Mouse (Mus musculus) hematopoietic stem cell, adult 5-6 weeks (primary cell): ENCODE measurements around the gene Tsg101. TPM values are rescaled to one million over a fixed set of nuclear protein-coding genes. Genes with fewer than 3 reads are reported as not detected.

Source experiments
- ATAC-seq, 2 experiments: fragments of 125-278 bp in 1 of 2; replicated peaks in 1 of 2; 2 replicates each; pipeline ENCODE4 v1.8.0; 2016 to 2017; ENCODE audit warnings: inconsistent platforms in 2 of 2, mild to moderate bottlenecking in 2 of 2, moderate number of reproducible peaks in 2 of 2, low read depth in 1 of 2, moderate TSS enrichment in 1 of 2; ENCODE audit not compliant: low FRiP score in 2 of 2, poor library complexity in 2 of 2, severe bottlenecking in 2 of 2, insufficient read depth in 1 of 2, low TSS enrichment in 1 of 2
- total RNA-seq: library from RNA; stranded (forward); fragments of 172-1452, 232-1000 nt; gene quantifications from 2 replicates; pipeline ENCODE4 v1.2.3, GENCODE M21; 2017

Tsg101 gene
- total RNA-seq, 1 experiment from 2014 or later, result 61.9 TPM

DNA sequence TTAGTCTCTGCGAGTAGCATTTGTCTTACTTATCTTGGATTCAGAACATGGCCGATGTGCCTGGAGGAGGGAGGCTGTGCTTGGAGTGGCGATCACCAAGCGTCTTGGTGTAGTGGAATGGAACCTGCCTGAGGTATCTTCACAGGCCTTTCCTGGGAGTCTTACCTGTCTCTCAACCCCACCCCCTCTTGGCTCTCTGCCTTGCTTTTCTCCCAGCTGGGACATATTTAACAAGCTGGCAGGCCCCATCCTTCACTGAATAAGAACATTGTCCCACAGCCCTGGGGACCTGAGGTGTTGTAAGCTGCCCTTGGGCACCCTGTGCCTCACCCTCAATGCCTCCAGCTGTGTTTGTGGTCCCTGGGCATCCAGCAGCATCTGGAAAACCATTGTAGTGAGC, 76.2 kb downstream of the Tsg101 start:
- ATAC-seq, result no peak

DNA sequence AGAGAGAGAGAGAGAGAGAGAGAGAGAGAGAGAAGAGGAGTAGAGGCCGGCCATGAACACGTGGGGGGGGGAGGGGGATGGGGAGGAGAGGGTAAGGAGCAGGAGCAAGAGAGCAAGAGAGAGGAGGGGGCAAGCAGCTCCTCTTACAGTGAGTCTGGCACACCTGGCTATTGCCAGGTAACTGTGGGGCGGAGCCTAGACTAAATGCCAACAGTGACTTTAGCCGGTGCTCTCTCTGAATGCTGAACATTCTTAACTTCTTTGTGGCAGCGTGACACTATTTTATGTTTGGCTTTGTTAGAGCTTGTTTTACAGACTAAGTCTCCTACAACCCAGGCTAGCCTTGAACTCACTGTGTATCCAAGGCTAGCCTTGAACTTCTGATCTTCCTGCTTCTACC, 77.5 kb downstream of the Tsg101 start:
- ATAC-seq, result no peak

- ATAC-seq, result no peak
Measured at GRCm38 (mm10) chr7:46840787-46841525, 78.8 kb downstream of the Tsg101 start, which contains the start of gene Ldha. Ldha (plus strand) TSS chr7:46841475.

- no peak for ATAC-seq
Measured at GRCm38 (mm10) chr7:46840326-46840725, 79.4 kb downstream of the Tsg101 start.

DNA sequence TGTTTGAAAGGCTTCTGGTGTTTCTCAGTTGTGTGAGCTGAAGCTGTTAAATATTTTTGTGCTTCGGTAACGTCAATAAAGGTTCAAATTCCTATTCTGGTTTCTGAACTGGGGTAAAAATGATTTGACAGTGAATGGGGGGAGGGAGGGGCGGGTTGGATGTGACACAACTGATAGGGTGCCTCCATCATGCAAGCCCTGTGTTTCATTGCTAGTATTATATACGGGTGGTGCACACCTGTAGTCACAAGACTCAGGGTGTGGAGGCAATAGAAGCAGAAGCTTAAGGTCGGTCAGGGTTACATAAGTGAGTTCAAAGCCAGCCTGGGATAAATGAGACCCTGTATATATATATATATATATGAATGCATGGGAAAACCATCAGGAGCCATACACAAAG, 79.9 kb downstream of the Tsg101 start:
- ATAC-seq, result no peak

DNA sequence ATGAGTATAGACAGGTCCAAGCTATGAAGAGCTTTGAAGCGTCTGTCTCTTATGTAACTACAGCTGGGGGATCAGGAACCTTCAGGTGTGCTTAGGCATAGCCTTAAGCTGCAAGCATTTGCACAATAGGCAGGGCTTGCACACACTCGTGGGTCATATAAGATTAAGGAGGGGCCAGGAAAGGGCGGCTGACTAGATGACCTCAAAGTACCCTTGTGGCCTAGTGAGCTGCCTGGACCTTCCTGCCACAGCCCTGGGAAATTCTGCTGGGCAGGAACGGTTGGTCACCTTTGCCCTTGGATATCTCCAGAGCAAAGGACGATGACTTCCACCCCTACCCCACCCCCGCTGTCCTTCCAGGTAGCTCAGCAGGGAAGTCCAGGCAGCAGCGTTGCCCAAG, 80.3 kb downstream of the Tsg101 start:
- peak in 1 of 2 experiments; percentile 11; a peak in 1 of 4 replicates for ATAC-seq

Other genes starting within 250 kb of the Tsg101 start
- not detected in 2 replicates for gene Tph1, start 247.4 kb downstream of the Tsg101 start, total RNA-seq
- 15.9 and 21.5 TPM in 2 replicates for gene Saal1, start 209.3 kb downstream of the Tsg101 start, total RNA-seq
- gene Saa3, start 204.3 kb downstream of the Tsg101 start, total RNA-seq, result not detected in 2 replicates
- not detected in 2 replicates for gene Saa4, start 187.4 kb downstream of the Tsg101 start, total RNA-seq
- gene Saa1, start 177.0 kb downstream of the Tsg101 start, total RNA-seq, result not detected in 2 replicates
- gene Saa2, start 168.2 kb downstream of the Tsg101 start, total RNA-seq, result not detected in 2 replicates
- 31.6 and 42.5 TPM in 2 replicates for gene Hps5, start 123.9 kb downstream of the Tsg101 start, total RNA-seq
- gene Gtf2h1, start 123.9 kb downstream of the Tsg101 start, total RNA-seq, result 77.6 and 92.8 TPM in 2 replicates
- 290 and 314 TPM in 2 replicates for gene Ldha, start 78.5 kb downstream of the Tsg101 start, total RNA-seq
- gene Ldhc, start 58.8 kb downstream of the Tsg101 start, total RNA-seq, result 4.6 TPM in 1 of 2 replicates, not detected in the other
- 20.8 and 22.5 TPM in 2 replicates for gene Uevld, start 38.6 kb upstream of the Tsg101 start, total RNA-seq
- not detected in 2 replicates for gene Gm9999, start 63.6 kb upstream of the Tsg101 start, total RNA-seq
- 42.0 and 43.9 TPM in 2 replicates for gene Spty2d1, start 88.4 kb upstream of the Tsg101 start, total RNA-seq
- gene Tmem86a, start 130.6 kb upstream of the Tsg101 start, total RNA-seq, result 1.5 and 2.3 TPM in 2 replicates
- gene Ptpn5, start 213.7 kb upstream of the Tsg101 start, total RNA-seq, result 0.31 TPM in 1 of 2 replicates, not detected in the other